Mouse (Mus musculus) myocyte (in vitro differentiated cells): ENCODE results near the gene 1700016K19Rik. TPM values are rescaled to one million over a fixed set of nuclear protein-coding genes. Genes with fewer than 3 reads are reported as not detected.

Experiments
- H3K27me3 ChIP-seq: one replicate; pipeline ENCODE4 v1.6.1; 2011; ENCODE audit not compliant: control insufficient read depth, insufficient read depth, insufficient read length
- H3K36me3 ChIP-seq: one replicate; pipeline ENCODE4 v1.6.1; 2011; ENCODE audit not compliant: control insufficient read depth, insufficient read depth
- H3K4me2 ChIP-seq: one replicate; pipeline ENCODE4 v1.6.1; 2011; ENCODE audit warnings: low read depth, control low read depth
- H3K4me3 ChIP-seq: one replicate; pipeline ENCODE4 v1.5.1; 2011; ENCODE audit warnings: mild to moderate bottlenecking, control low read depth, moderate library complexity
- H3K79me2 ChIP-seq: one replicate; pipeline ENCODE4 v1.6.1; 2011; ENCODE audit not compliant: control insufficient read depth, insufficient read depth
- H3ac ChIP-seq: one replicate; pipeline ENCODE4 v1.6.1; 2011; ENCODE audit not compliant: control insufficient read depth, insufficient read length
- CEBPB ChIP-seq: IDR thresholded peaks from 2 replicates; pipeline ENCODE4 v1.6.1; 2011; ENCODE audit warnings: mild to moderate bottlenecking, moderate library complexity; ENCODE audit not compliant: poor library complexity, insufficient read depth, severe bottlenecking
- E2F4 ChIP-seq: IDR thresholded peaks from one replicate; pipeline ENCODE4 v1.6.1; 2011; ENCODE audit warnings: mild to moderate bottlenecking, control low read depth, moderate library complexity; ENCODE audit not compliant: insufficient read depth
- MAX ChIP-seq: IDR thresholded peaks from one replicate; pipeline ENCODE4 v1.6.1; 2011; ENCODE audit warnings: low read depth, mild to moderate bottlenecking, control low read depth
- MYOD1 ChIP-seq, 3 experiments: IDR thresholded peaks; one replicate each; pipeline ENCODE4 v1.6.1; 2011; ENCODE audit warnings: control low read depth in 2 of 3, low read depth in 2 of 3, mild to moderate bottlenecking in 2 of 3, moderate library complexity in 1 of 3; ENCODE audit not compliant: insufficient read length in 2 of 3, control insufficient read depth in 1 of 3
- MYOG ChIP-seq, 3 experiments: IDR thresholded peaks; one replicate each; pipeline ENCODE4 v1.6.1; 2011; ENCODE audit warnings: control low read depth in 2 of 3, low read depth in 2 of 3, mild to moderate bottlenecking in 2 of 3; ENCODE audit not compliant: insufficient read length in 2 of 3, control insufficient read depth in 1 of 3, insufficient read depth in 1 of 3
- POLR2A ChIP-seq: IDR thresholded peaks from one replicate; pipeline ENCODE4 v1.6.1; 2011; ENCODE audit warnings: low read depth, mild to moderate bottlenecking, control low read depth, moderate library complexity; ENCODE audit not compliant: insufficient read length
- POLR2AphosphoS2 ChIP-seq: IDR thresholded peaks from one replicate; pipeline ENCODE4 v1.6.1; 2011; ENCODE audit warnings: low read depth, control low read depth; ENCODE audit not compliant: insufficient read length
- REST ChIP-seq: IDR thresholded peaks from one replicate; pipeline ENCODE4 v1.6.1; 2011; ENCODE audit warnings: mild to moderate bottlenecking, control low read depth, moderate library complexity; ENCODE audit not compliant: insufficient read depth, insufficient read length
- SRF ChIP-seq: IDR thresholded peaks from one replicate; pipeline ENCODE4 v1.6.1; 2011; ENCODE audit warnings: low read depth; ENCODE audit not compliant: control insufficient read depth, insufficient read length
- TCF12 ChIP-seq: IDR thresholded peaks from one replicate; pipeline ENCODE4 v1.6.1; 2011; ENCODE audit warnings: mild to moderate bottlenecking, control low read depth; ENCODE audit not compliant: poor library complexity, insufficient read depth, severe bottlenecking
- TCF3 ChIP-seq: IDR thresholded peaks from one replicate; pipeline ENCODE4 v1.6.1; 2011; ENCODE audit warnings: low read depth, control low read depth; ENCODE audit not compliant: insufficient read length
- USF1 ChIP-seq: IDR thresholded peaks from one replicate; pipeline ENCODE4 v1.6.1; 2011; ENCODE audit warnings: low read depth, mild to moderate bottlenecking, control low read depth, moderate library complexity
- polyA plus RNA-seq: library from polyadenylated mRNA; unstranded; fragments of >200 nt; fragmentation: generic; extraction: Trizol; gene quantifications from one replicate; pipeline ENCODE4 v1.2.1, GENCODE M21; 2012; ENCODE audit warnings: missing spikeins

1700016K19Rik gene
- polyA plus RNA-seq, 1 experiment, result 0.06 TPM

DNA sequence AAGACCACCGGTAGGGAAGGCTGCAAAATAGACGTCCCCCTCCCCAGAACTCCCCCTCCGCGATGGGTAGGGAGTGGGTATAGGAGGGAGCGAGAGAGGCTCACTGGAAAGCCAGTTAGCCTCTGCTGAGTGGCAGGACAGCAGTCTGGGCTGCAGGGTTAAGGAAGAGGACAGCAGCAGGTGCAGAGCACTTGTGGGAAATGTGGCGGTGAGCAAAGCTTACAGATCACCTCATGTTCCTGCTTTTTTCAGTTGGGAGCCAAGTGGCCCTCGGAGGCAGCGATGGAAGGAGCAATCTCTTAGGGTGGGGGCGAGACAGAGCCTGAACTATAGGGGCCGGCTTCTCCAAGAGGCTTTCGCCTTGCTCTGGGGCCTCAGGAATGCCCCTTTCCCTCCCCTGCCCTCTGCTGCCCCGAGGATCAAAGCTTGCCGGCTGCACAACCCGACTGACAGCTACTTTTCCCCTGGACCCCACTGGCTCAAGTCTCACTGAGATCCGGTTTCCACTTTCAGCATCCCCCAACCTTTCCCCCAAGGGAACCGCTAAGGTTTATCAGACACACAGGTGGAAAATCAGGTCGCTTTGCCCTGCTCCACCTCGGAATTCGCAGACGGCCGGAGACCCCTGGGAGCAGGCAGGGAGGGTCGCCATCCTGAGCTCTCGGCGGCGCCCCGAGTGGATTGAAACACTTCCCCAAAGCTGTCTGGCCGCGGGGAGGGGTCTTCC is 33.9 kb upstream of the 1700016K19Rik start:
- Histone ChIP-seq H3K36me3 (no peaks in the 10 kb centered on the region), H3K27me3 (peaks cover 63% of the 10 kb centered on the region), H3ac (no peak overlapping the region), H3K79me2 (no peaks in the 10 kb centered on the region), H3K4me3 (no peak overlapping the region), H3K4me2 (peak overlapping the region; percentile 80)
- TF ChIP-seq USF1 (no peak), MYOG (IDR thresholded peaks at IDR 0.05; ENCODE audit: control insufficient read depth in 1 of 3, insufficient read depth in 1 of 3, insufficient read length in 2 of 3, low read depth in 2 of 3) (peak in 1 of 3 experiments; percentile 62), MYOD1 (IDR thresholded peaks at IDR 0.05; ENCODE audit: control insufficient read depth in 1 of 3, insufficient read length in 2 of 3, low read depth in 2 of 3) (peak; percentile 73 to 95 (median 94))

DNA sequence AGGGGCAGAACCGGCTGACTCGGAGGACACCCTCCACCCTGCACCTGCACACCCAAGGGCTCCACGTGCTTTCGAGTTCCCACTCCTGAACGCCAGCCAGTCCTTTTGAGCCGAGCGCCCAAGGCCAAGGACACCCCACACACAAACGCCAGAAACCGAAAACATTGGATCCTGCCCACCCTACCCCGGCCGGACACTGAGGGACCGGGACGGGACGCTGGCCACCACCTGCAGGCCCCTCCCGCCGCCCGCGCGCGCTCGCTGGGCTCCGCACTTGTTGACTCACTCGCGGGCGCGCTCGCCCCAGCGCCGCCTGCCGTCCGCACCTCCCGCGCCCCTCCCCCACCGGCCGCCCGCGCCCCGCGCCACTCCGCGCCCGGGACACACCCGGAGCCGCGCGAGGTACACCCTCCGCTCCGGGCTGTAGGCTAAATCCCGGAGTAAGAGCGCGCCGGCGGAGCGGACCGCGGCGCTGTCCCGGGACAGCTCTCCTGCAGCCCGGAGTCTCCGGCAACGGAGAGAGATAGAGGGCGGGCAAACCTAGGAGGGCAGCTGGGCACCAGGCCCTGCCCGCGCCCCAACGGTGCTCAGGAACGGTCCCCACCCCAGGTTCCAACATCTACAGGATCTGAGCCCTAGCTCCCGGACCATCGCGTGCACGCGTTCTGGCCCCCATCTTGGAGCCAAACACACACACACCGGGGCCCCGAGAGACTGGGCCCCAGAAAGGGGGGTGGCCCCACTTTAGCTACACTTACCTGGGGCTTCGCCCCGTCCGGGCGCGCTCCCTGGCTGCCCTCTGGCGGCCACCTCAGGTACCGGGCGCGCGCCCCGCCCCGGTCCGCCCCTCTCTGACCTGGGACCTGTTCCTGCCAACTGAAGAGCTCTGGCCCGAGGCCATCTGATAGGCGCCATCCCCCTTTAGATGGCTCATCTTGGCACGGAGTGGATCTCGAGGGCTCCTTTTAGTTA is 33.0 kb upstream of the 1700016K19Rik start:
- no peak overlapping the region for H3ac ChIP-seq
- H3K4me3 ChIP-seq, result no peak overlapping the region
- no peaks in the 10 kb centered on the region for H3K36me3 ChIP-seq
- no peaks in the 10 kb centered on the region for H3K79me2 ChIP-seq
- no peak for TF ChIP-seq CEBPB
- peak in 1 of 3 experiments; percentile 29 for TF ChIP-seq MYOD1 (IDR thresholded peaks at IDR 0.05; ENCODE audit: control insufficient read depth in 1 of 3, insufficient read length in 2 of 3, low read depth in 2 of 3)
- peak overlapping the region; percentile 80 for H3K4me2 ChIP-seq
- peaks cover 61% of the 10 kb centered on the region for H3K27me3 ChIP-seq

GRCm38 (mm10) chr11:75968761-75969160 is 31.0 kb upstream of the 1700016K19Rik start:
- no peak for TF ChIP-seq SRF
- TF ChIP-seq REST, result no peak
- H3ac ChIP-seq, result no peak overlapping the region
- H3K4me2 ChIP-seq, result no peak overlapping the region
- no peaks in the 10 kb centered on the region for H3K79me2 ChIP-seq
- no peak overlapping the region for H3K4me3 ChIP-seq
- peaks cover 43% of the 10 kb centered on the region for H3K27me3 ChIP-seq
- no peaks in the 10 kb centered on the region for H3K36me3 ChIP-seq

DNA sequence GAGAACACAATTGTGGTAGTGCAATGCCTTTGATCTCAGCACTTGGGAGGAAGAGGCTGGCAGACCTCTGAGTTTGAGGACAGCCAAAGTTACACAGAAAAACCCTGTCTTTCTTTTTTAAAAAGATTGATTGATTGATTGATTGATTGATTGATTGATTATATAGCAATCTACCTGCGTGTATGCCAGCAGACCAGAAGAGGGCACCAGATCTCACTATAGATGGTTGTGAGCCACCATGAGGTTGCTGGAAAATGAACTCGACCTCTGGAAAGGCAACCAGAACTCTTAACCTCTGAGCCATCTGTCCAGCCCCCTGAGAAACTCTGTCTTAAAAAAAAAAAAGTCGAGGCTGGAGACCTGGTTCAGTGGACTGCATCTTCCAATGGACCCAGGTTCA is 29.1 kb upstream of the 1700016K19Rik start:
- TF ChIP-seq CEBPB, result no peak
- no peak for TF ChIP-seq MYOD1 (IDR thresholded peaks at IDR 0.05; ENCODE audit: control insufficient read depth in 1 of 3, insufficient read length in 2 of 3, low read depth in 2 of 3)
- no peak for TF ChIP-seq POLR2AphosphoS2
- TF ChIP-seq E2F4, result no peak
- TF ChIP-seq POLR2A, result no peak
- no peak for TF ChIP-seq TCF12
- no peak for TF ChIP-seq TCF3
- TF ChIP-seq REST, result no peak
- no peak for TF ChIP-seq USF1
- Histone ChIP-seq H3K79me2 (no peaks in the 10 kb centered on the region), H3ac (no peak overlapping the region), H3K27me3 (peaks cover 32% of the 10 kb centered on the region), H3K36me3 (no peaks in the 10 kb centered on the region), H3K4me2 (no peak overlapping the region), H3K4me3 (no peak overlapping the region)

- Histone ChIP-seq H3K36me3 (no peaks in the 10 kb centered on the region), H3ac (no peak overlapping the region), H3K27me3 (peaks cover 17% of the 10 kb centered on the region), H3K4me2 (no peak overlapping the region), H3K79me2 (no peaks in the 10 kb centered on the region), H3K4me3 (no peak overlapping the region)
- TF ChIP-seq MYOG (IDR thresholded peaks at IDR 0.05; ENCODE audit: control insufficient read depth in 1 of 3, insufficient read depth in 1 of 3, insufficient read length in 2 of 3, low read depth in 2 of 3) (no peak), USF1 (no peak), POLR2A (no peak), MYOD1 (IDR thresholded peaks at IDR 0.05; ENCODE audit: control insufficient read depth in 1 of 3, insufficient read length in 2 of 3, low read depth in 2 of 3) (no peak), POLR2AphosphoS2 (no peak), CEBPB (no peak), SRF (no peak), MAX (no peak), TCF12 (no peak), REST (no peak), E2F4 (no peak), TCF3 (no peak)
Observed at GRCm38 (mm10) chr11:75972188-75972587, 27.5 kb upstream of the 1700016K19Rik start.
